9 mouse cellular contexts compared by ENCODE assay signal in the genomic region with DNA sequence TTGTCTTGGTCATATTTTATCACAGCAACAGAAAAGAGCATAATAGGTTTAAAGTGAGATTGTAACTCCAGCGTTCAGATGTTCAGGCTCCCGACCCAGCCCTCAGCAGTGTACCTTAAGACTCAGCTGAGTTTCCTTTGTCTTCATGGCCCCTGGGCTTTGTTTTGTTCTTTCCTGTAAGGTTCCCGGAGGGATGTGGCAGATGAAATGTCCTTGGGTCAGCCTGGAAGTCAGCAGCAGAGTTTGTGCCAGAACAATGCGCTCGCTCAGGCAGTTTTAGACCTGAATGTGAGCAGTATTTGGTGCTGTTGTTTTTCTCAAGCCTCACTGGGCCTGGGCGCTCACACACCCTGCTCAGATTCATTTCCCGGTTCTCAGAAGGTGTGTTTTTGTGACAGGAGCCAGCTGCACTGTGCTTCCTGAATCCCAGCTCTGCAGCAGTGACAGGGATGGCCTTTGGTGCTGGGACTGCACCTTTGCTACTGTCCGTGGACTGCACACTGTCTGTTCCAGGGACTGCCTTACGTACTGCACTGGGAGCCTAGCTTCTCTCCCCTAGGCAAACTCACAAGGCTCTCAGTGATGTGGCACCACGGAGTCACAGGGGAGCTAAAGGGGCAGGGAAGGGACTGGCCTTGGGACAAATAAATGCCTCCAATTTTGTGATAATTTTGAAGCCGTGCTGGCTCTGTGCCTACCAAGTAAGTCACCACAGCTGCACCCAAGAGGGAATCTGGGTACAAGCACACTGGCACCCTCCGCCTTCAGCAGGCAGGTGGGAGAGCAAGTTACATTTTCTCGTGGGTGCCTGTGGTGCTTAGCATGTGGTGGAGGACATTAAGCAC. TPM values are rescaled to one million over a fixed set of nuclear protein-coding genes. Genes with fewer than 3 reads are reported as not detected.
A peak's percentile ranks its signal among the peaks of the same experiment; 100 is the strongest.
DNase-seq lines count a peak whose midpoint lies in the region; ATAC-seq and TF ChIP-seq lines count a peak whose summit lies in the region.
"Had no signal": no experiment of that assay in that cellular context is flagged by ENCODE, and none has a peak within 500 bp of the region (broad histone marks: within the 10 kb centered on the region; RNA-seq: fewer than 3 reads in every experiment).

No protein-coding gene starts in this region.

- no peaks in the 10 kb centered on the region for H3K4me1 ChIP-seq in lung, embryonic 14.5 days (ENCODE audit: insufficient read depth)
- peaks cover 32% of the 10 kb centered on the region for H3K4me1 ChIP-seq in heart, embryonic 15.5 days (replicated peaks)
- H3K4me1 ChIP-seq in limb, embryonic 10.5 days, result peaks cover 34% of the 10 kb centered on the region

- no peak for TF ChIP-seq CTCF in lung, embryonic 14.5 days (IDR thresholded peaks at IDR 0.05; ENCODE audit: low read depth)

- H3K27ac ChIP-seq in lung, embryonic 14.5 days (ENCODE audit: low read depth), result peak overlapping the region; percentile 61
- H3K27ac ChIP-seq in heart, embryonic 15.5 days, result peak overlapping the region; percentile 19
- peak overlapping the region; percentile 32; the same call in 1 of the 2 replicates for H3K27ac ChIP-seq in limb, embryonic 10.5 days

- WGBS in lung, embryonic 14.5 days, result 55% methylated on average over 13 of the region's 13 CpGs
- WGBS in heart, embryonic 15.5 days, result 62% methylated on average over 13 of the region's 13 CpGs
- 79% methylated on average over 13 of the region's 13 CpGs for whole genome bisulfite sequencing in limb, embryonic 10.5 days

- ATAC-seq in lung, embryonic 14.5 days (ENCODE audit: insufficient read depth), result no peak
- no peak; the same call in 1 of the 2 replicates for ATAC-seq in heart, embryonic 15.5 days (replicated peaks; ENCODE audit: insufficient number of reproducible peaks, insufficient read depth, low FRiP score, low read depth)
- ATAC-seq in cerebellum, adult (ENCODE audit: insufficient number of reproducible peaks, low FRiP score, low TSS enrichment), result no peak
- ATAC-seq: Patski had no signal

- no peak overlapping the region for H3K4me3 ChIP-seq in lung, embryonic 14.5 days (ENCODE audit: low read depth, low read length)
- no peak overlapping the region for H3K4me3 ChIP-seq in heart, embryonic 15.5 days
- no peak overlapping the region for H3K4me3 ChIP-seq in limb, embryonic 10.5 days

- peak; percentile 43 for DNase-seq in lung, embryonic 14.5 days
- no peak for DNase-seq in lung, postnatal 36 days
- peak; percentile 74 for DNase-seq in adrenal gland, postnatal 10 days
- DNase-seq in limb, embryonic 10.5 days (ENCODE audit: low spot score), result no peak
- DNase-seq in cerebellum, postnatal 25 days, result no peak
- DNase-seq: spleen, adult 18-20 months had no signal

- H3K27me3 ChIP-seq in lung, embryonic 14.5 days (ENCODE audit: insufficient read depth, low read length), result no peaks in the 10 kb centered on the region
- no peaks in the 10 kb centered on the region for H3K27me3 ChIP-seq in heart, embryonic 15.5 days
- H3K27me3 ChIP-seq in limb, embryonic 10.5 days (ENCODE audit: low read depth, poor library complexity, severe bottlenecking), result no peaks in the 10 kb centered on the region
- H3K27me3 ChIP-seq: Patski had no signal

- H3K9me3 ChIP-seq in lung, embryonic 14.5 days (ENCODE audit: low read depth, low read length), result no peaks in the 10 kb centered on the region
- no peaks in the 10 kb centered on the region for H3K9me3 ChIP-seq in heart, embryonic 15.5 days (replicated peaks)
- H3K9me3 ChIP-seq in limb, embryonic 10.5 days (replicated peaks), result no peaks in the 10 kb centered on the region

- no peak overlapping the region for H3K4me2 ChIP-seq in lung, embryonic 14.5 days
- H3K4me2 ChIP-seq in heart, embryonic 15.5 days, result no peak overlapping the region

- H3K9ac ChIP-seq in lung, embryonic 14.5 days, result no peak overlapping the region
- no peak overlapping the region for H3K9ac ChIP-seq in heart, embryonic 15.5 days

- H3K36me3 ChIP-seq in lung, embryonic 14.5 days (ENCODE audit: insufficient read depth), result peaks cover 5% of the 10 kb centered on the region; the same call in 1 of the 2 replicates
- H3K36me3 ChIP-seq in heart, embryonic 15.5 days, result no peaks in the 10 kb centered on the region
- H3K36me3 ChIP-seq in limb, embryonic 10.5 days, result peaks cover 15% of the 10 kb centered on the region

RNA-seq across cellular contexts. Expression of gene Dock1, which starts 9.1 kb away (rescaled TPM):
- polyA plus RNA-seq in lung, embryonic 14.5 days (2014; fragmentation: Nextera tagmentation; extraction: Ambion mirVana), result 57.1 and 57.3 TPM in 2 replicates
- 100 to 1,000 TPM in 1 of 2 experiments, 10 to 100 TPM in 1; 86.5 to 107 TPM for total RNA-seq in adrenal gland, postnatal 10 days (2021)
- 18.3 and 21.4 TPM in 2 replicates for polyA plus RNA-seq in heart, embryonic 15.5 days (2015; fragmentation: Nextera tagmentation; extraction: Ambion mirVana)
- polyA plus RNA-seq in limb, embryonic 10.5 days (2016; fragmentation: Nextera tagmentation; extraction: Ambion mirVana), result 36.3 and 44.5 TPM in 2 replicates

Comparison
In these comparisons a context has a peak if more than half of its experiments do, and no peak if none do; other contexts are left out.
1. DNase-seq: peak in lung, embryonic 14.5 days (single experiment) and adrenal gland, postnatal 10 days (single experiment); none in lung, postnatal 36 days (single experiment), limb, embryonic 10.5 days (single experiment) and cerebellum, postnatal 25 days (0 of 2).
2. Peak in every context shown above with its lines, with median percentiles within 50 percentile points of each other: H3K27ac ChIP-seq.